Mouse (Mus musculus) hindbrain, embryonic 15.5 days (tissue): Measurements from ENCODE around the gene Ryr2. TPM values are rescaled to one million over a fixed set of nuclear protein-coding genes. Genes with fewer than 3 reads are reported as not detected.

Experiments
- ATAC-seq: fragments of 200-750 bp; cut with Nextera tagmentation; 2 replicates; pipeline ENCODE4 v1.8.0; 2017; ENCODE audit warnings: low read depth, moderate number of reproducible peaks, moderate TSS enrichment; ENCODE audit not compliant: low FRiP score
- H3K27ac ChIP-seq: fragments of 300-500 bp; sonication (generic); replicated peaks from 2 replicates; pipeline ENCODE4 v1.5.1; 2015; ENCODE audit warnings: mild to moderate bottlenecking, inconsistent platforms
- H3K27me3 ChIP-seq: fragments of 300-500 bp; sonication (generic); 2 replicates; pipeline ENCODE4 v1.6.1; 2015; ENCODE audit warnings: control low read depth, inconsistent platforms
- H3K36me3 ChIP-seq: fragments of 300-500 bp; sonication (generic); 2 replicates; pipeline ENCODE4 v1.6.1; 2015; ENCODE audit warnings: control low read depth, inconsistent platforms
- H3K4me1 ChIP-seq: fragments of 300-500 bp; sonication (generic); replicated peaks from 2 replicates; pipeline ENCODE4 v1.6.1; 2015; ENCODE audit warnings: control low read depth, inconsistent platforms
- H3K4me2 ChIP-seq: fragments of 300-500 bp; sonication (generic); 2 replicates; pipeline ENCODE4 v1.6.1; 2015; ENCODE audit warnings: moderate library complexity, mild to moderate bottlenecking, inconsistent platforms
- H3K4me3 ChIP-seq: fragments of 300-500 bp; sonication (generic); 2 replicates; pipeline ENCODE4 v1.5.1; 2015; ENCODE audit warnings: mild to moderate bottlenecking, inconsistent platforms
- H3K9ac ChIP-seq: fragments of 300-500 bp; sonication (generic); 2 replicates; pipeline ENCODE4 v1.6.1; 2015; ENCODE audit warnings: inconsistent platforms
- H3K9me3 ChIP-seq: fragments of 300-500 bp; sonication (generic); 2 replicates; pipeline ENCODE4 v1.6.1; 2016; ENCODE audit warnings: control low read depth, inconsistent platforms
- WGBS: fragments of 180-500 bp; shearing (Covaris S2); methylation state at CpG from one replicate; pipeline ENCODE4 v1.1.7; 2015; 5-methylcytosine and 5-hydroxymethylcytosine counted together
- polyA plus RNA-seq: library from polyadenylated mRNA; unstranded; fragments of >200 nt; fragmentation: Nextera tagmentation; extraction: Ambion mirVana; gene quantifications from 2 replicates; pipeline ENCODE4 v1.2.1, GENCODE M21; 2015

The Ryr2 gene
- polyA plus RNA-seq, 1 experiment from 2014 or later = 3.7 TPM

DNA sequence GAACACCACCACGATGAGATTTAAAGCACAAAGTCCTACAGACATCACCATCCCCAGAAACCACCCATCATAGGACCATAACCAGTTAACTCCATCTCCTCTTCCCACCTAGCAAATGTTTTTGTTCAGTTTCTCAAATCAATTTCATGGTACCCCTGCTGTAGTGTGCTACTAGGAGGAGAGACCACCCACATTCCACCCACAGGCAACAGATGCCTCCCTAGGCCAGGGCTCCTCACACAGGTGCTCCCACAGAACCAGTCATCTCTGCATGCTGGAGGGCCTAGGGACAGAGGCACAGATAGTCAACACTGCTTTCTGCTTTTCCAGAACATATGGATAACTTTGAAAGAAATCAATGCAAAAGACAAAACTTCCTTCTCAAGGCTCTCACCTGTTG lies 50.8 kb downstream of the Ryr2 start:
- WGBS = 96% methylated on average over 1 of the region's 1 CpGs

DNA sequence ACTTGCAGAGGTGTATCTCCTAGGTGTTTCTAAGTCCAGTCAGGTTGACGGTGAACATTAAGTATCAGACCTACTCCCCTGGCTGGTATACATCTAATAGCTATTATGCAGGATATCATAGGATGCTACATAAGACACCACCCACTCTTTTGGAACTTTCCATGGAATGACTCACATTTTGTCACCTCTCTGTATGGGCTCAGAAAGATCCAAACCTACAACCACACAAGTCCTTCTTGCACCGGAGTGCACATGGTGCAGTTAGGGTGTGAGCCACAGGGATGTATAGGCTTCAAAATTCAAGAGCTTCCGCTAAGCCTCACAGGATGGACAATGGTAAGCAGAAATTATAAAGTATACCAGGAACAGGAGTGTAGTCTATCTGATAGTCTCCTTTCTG lies 52.8 kb downstream of the Ryr2 start:
- Histone ChIP-seq H3K4me3 (no peak overlapping the region), H3K36me3 (no peaks in the 10 kb centered on the region), H3K9ac (no peak overlapping the region), H3K9me3 (no peaks in the 10 kb centered on the region), H3K4me2 (no peak overlapping the region), H3K4me1 (no peaks in the 10 kb centered on the region), H3K27ac (no peak overlapping the region), H3K27me3 (no peaks in the 10 kb centered on the region)
- ATAC-seq = no peak
- WGBS = 96% methylated on average over 3 of the region's 3 CpGs

More for the DNA sequence above, 50.8 kb downstream of the Ryr2 start:
- Histone ChIP-seq H3K36me3 (no peaks in the 10 kb centered on the region), H3K9ac (no peak overlapping the region), H3K4me1 (no peaks in the 10 kb centered on the region), H3K27me3 (no peaks in the 10 kb centered on the region), H3K9me3 (no peaks in the 10 kb centered on the region), H3K4me2 (no peak overlapping the region), H3K4me3 (no peak overlapping the region), H3K27ac (no peak overlapping the region)
- ATAC-seq = no peak

- Histone ChIP-seq H3K9ac (no peak overlapping the region), H3K4me3 (no peak overlapping the region), H3K4me1 (no peaks in the 10 kb centered on the region), H3K27me3 (no peaks in the 10 kb centered on the region), H3K36me3 (no peaks in the 10 kb centered on the region), H3K27ac (no peak overlapping the region), H3K9me3 (no peaks in the 10 kb centered on the region), H3K4me2 (no peak overlapping the region)
- 91% methylated on average over 1 of the region's 1 CpGs for WGBS
- no peak for ATAC-seq
Measured at GRCm38 (mm10) chr13:12050809-12051208, 55.9 kb downstream of the Ryr2 start.

- H3K36me3 ChIP-seq = no peaks in the 10 kb centered on the region
- H3K9ac ChIP-seq = no peak overlapping the region
- no peak for ATAC-seq
- H3K9me3 ChIP-seq = no peaks in the 10 kb centered on the region
- H3K4me2 ChIP-seq = no peak overlapping the region
- no peaks in the 10 kb centered on the region for H3K27me3 ChIP-seq
- H3K4me1 ChIP-seq = no peaks in the 10 kb centered on the region
- H3K27ac ChIP-seq = no peak overlapping the region
- H3K4me3 ChIP-seq = no peak overlapping the region
- 89% methylated on average over 4 of the region's 4 CpGs for WGBS
Measured at GRCm38 (mm10) chr13:12047059-12047458, 59.7 kb downstream of the Ryr2 start.

DNA sequence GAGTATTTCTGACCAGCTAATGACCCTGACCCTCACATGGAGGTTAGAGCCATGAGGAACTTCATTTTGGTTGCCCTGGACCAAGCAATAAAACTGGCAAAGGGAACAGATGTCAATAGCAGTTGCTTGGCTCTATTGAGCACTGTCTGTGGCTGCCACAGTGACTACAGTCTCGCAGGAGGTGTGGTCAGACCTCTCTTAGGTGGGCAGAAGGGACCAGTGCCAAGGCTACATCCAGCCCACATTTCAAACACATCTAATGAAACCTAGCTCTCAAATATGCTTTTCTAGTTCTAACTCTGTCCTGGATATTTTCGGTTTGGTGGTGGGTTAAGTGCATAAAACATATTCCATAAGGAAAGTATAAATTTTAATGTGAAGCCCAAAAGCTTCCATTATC lies 62.0 kb downstream of the Ryr2 start:
- Histone ChIP-seq H3K27me3 (no peaks in the 10 kb centered on the region), H3K27ac (no peak overlapping the region), H3K4me3 (no peak overlapping the region), H3K4me1 (no peaks in the 10 kb centered on the region), H3K36me3 (no peaks in the 10 kb centered on the region), H3K9me3 (no peaks in the 10 kb centered on the region), H3K9ac (no peak overlapping the region), H3K4me2 (no peak overlapping the region)
- ATAC-seq = no peak
- WGBS = 89% methylated on average over 2 of the region's 2 CpGs

DNA sequence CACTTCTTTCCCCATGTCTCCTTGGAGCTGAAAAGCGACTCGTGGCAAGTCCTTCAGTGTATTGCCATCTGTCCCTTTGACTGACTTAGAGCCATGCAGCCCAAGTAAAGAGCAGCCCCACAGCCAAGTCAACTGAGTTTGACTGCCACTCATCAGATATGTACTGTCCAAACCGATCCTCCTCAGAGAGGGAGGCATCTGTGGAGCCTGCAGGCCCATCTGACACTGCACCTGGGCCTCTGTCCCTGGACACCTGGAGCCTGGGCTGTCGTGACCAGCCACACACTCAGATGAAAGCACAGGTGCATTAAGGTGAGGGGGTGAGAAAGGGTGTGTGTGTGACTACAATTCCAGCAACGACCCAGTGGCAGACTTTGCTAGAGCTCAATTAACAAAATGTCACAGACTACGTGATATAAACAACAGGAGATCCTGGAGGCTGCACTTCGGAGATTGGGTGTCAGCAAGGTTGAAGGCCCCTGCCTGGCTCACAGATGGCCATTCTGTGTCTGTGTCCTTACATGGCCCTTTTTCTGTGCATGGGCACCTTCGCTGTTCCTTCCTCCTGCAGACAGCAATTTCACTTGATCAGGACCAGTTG lies 63.8 kb downstream of the Ryr2 start:
- Histone ChIP-seq H3K36me3 (no peaks in the 10 kb centered on the region), H3K27ac (no peak overlapping the region), H3K9ac (no peak overlapping the region), H3K4me1 (no peaks in the 10 kb centered on the region), H3K9me3 (no peaks in the 10 kb centered on the region), H3K27me3 (no peaks in the 10 kb centered on the region), H3K4me3 (no peak overlapping the region), H3K4me2 (no peak overlapping the region)
- no peak for ATAC-seq
- 86% methylated on average over 8 of the region's 8 CpGs for WGBS

GRCm38 (mm10) chr13:12039967-12040366 lies 66.8 kb downstream of the Ryr2 start:
- no peaks in the 10 kb centered on the region for H3K4me1 ChIP-seq
- no peak overlapping the region for H3K4me3 ChIP-seq
- H3K27ac ChIP-seq = no peak overlapping the region
- no peak for ATAC-seq
- H3K4me2 ChIP-seq = no peak overlapping the region
- no peaks in the 10 kb centered on the region for H3K9me3 ChIP-seq
- no peaks in the 10 kb centered on the region for H3K36me3 ChIP-seq
- 72% methylated on average over 3 of the region's 3 CpGs for WGBS
- no peak overlapping the region for H3K9ac ChIP-seq
- no peaks in the 10 kb centered on the region for H3K27me3 ChIP-seq

GRCm38 (mm10) chr13:12038676-12039075 lies 68.1 kb downstream of the Ryr2 start:
- H3K36me3 ChIP-seq = no peaks in the 10 kb centered on the region
- ATAC-seq = no peak
- 89% methylated on average over 4 of the region's 4 CpGs for WGBS
- H3K27ac ChIP-seq = no peak overlapping the region
- no peak overlapping the region for H3K4me3 ChIP-seq
- no peaks in the 10 kb centered on the region for H3K4me1 ChIP-seq
- no peaks in the 10 kb centered on the region for H3K9me3 ChIP-seq
- H3K9ac ChIP-seq = no peak overlapping the region
- no peak overlapping the region for H3K4me2 ChIP-seq
- H3K27me3 ChIP-seq = no peaks in the 10 kb centered on the region

- no peak overlapping the region for H3K27ac ChIP-seq
- no peak overlapping the region for H3K4me3 ChIP-seq
- no peaks in the 10 kb centered on the region for H3K9me3 ChIP-seq
- no peaks in the 10 kb centered on the region for H3K36me3 ChIP-seq
- no peaks in the 10 kb centered on the region for H3K4me1 ChIP-seq
- H3K4me2 ChIP-seq = no peak overlapping the region
- no peak overlapping the region for H3K9ac ChIP-seq
- WGBS = 87% methylated on average over 4 of the region's 4 CpGs
- no peaks in the 10 kb centered on the region for H3K27me3 ChIP-seq
- no peak for ATAC-seq
Measured at GRCm38 (mm10) chr13:12037241-12037640, 69.5 kb downstream of the Ryr2 start.

DNA sequence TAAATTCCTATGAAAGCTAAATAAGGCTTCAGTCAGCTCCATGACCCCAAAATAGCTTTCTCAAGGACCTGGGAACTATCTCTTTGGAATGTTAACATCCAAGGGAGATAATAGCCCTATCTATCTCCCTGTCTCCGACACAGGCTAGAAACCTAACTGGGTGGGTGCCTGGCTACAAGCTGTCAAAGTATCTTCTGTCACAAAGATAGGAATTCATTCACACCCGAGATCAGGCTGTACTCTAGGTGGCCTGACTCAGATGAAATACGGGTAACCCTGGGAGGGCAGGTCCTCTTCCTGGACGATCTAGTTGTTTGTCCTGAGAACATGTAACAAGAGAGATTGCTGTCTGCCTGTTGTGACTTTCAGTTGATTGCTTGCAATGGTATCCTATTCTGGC lies 69.9 kb downstream of the Ryr2 start:
- H3K9me3 ChIP-seq = no peaks in the 10 kb centered on the region
- no peaks in the 10 kb centered on the region for H3K36me3 ChIP-seq
- no peak for ATAC-seq
- H3K9ac ChIP-seq = no peak overlapping the region
- no peak overlapping the region for H3K27ac ChIP-seq
- H3K4me1 ChIP-seq = no peaks in the 10 kb centered on the region
- H3K4me2 ChIP-seq = no peak overlapping the region
- 65% methylated on average over 4 of the region's 4 CpGs for WGBS
- no peak overlapping the region for H3K4me3 ChIP-seq
- no peaks in the 10 kb centered on the region for H3K27me3 ChIP-seq

DNA sequence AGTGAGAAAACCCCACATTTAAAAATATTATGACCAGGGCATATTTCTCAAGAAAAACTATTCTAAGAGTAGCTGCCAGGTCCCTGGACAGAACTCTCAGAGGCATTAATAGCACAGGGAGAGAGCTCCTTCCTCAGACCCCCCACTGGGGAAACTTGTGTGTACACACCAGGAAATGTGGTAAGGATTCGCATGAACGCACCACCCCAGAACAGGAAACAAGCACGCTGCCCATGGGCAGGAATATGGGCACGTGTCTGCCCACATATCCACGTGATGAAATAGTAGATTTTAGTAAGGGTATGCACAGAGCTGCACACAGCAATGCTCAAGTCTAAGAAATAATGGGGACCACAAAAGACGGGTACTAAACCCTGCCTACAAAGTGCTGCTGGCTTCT lies 72.8 kb downstream of the Ryr2 start:
- H3K9ac ChIP-seq = no peak overlapping the region
- ATAC-seq = no peak

GRCm38 (mm10) chr13:12033272-12033671 lies 73.5 kb downstream of the Ryr2 start:
- H3K9ac ChIP-seq = no peak overlapping the region
- no peak overlapping the region for H3K4me3 ChIP-seq
- no peaks in the 10 kb centered on the region for H3K4me1 ChIP-seq
- WGBS = 91% methylated on average over 5 of the region's 5 CpGs
- H3K27ac ChIP-seq = no peak overlapping the region
- H3K27me3 ChIP-seq = no peaks in the 10 kb centered on the region
- no peaks in the 10 kb centered on the region for H3K36me3 ChIP-seq
- ATAC-seq = no peak
- no peaks in the 10 kb centered on the region for H3K9me3 ChIP-seq
- H3K4me2 ChIP-seq = no peak overlapping the region

More for the DNA sequence above, 72.8 kb downstream of the Ryr2 start:
- Histone ChIP-seq H3K27ac (no peak overlapping the region), H3K4me1 (no peaks in the 10 kb centered on the region), H3K27me3 (no peaks in the 10 kb centered on the region), H3K4me3 (no peak overlapping the region), H3K4me2 (no peak overlapping the region), H3K9me3 (no peaks in the 10 kb centered on the region), H3K36me3 (no peaks in the 10 kb centered on the region)
- WGBS = 73% methylated on average over 6 of the region's 6 CpGs

DNA sequence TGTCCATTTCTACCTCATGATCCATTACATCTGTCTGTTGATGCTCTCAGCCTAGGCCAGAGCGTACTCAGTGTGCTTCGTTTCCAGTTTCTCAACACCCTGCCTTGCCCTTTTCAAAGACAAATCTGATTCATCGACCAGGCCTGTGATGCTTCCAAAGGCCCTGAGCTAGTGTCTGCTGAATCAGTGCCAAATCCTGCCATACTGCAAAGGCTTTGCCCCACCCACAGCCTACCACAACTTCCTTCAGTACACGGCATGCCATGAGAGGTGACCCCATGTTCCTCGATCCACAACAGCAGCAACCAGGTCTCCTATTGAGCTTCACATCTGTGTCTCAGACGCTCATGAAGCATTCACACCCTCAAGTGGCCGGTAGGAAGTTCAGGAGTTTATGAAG lies 76.9 kb downstream of the Ryr2 start:
- Histone ChIP-seq H3K9ac (no peak overlapping the region), H3K27ac (no peak overlapping the region), H3K36me3 (no peaks in the 10 kb centered on the region), H3K4me2 (no peak overlapping the region), H3K4me1 (no peaks in the 10 kb centered on the region), H3K27me3 (no peaks in the 10 kb centered on the region), H3K4me3 (no peak overlapping the region), H3K9me3 (no peaks in the 10 kb centered on the region)
- WGBS = 93% methylated on average over 7 of the region's 7 CpGs
- ATAC-seq = peak; percentile 38; the same call in 1 of the 2 replicates
